Mouse (Mus musculus): ENCODE measurements around the gene Spesp1.

DNA sequence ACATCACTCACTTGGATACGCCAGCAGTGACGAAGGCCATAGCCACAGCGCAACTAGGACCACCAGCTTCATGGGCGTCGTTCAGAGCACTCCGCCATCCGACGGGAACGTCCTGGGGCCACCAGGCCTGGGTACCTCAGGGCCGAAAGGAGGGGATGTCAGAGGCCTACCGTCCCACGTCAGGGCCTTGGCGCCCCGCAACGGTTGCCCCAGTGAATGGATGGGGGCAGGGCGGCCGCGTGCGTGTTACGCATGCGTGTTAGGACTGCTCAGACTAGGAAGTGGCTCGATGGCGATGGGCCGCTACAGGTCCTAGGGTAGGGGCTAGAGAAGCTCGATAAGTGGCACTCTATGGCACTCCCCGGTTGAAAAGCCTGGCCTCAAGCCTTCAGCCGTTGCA, at the start of gene Spesp1:
- TF ChIP-seq CTCF (conservative IDR thresholded peaks at IDR 0.05; ENCODE audit: low read length) (no peak), NANOG (IDR thresholded peaks at IDR 0.05; ENCODE audit: borderline replicate concordance, low read length) (no peak)
